Mouse (Mus musculus) liver, postnatal 0 days (tissue): ENCODE data around the gene Rfx1. TPM values are rescaled to one million over a fixed set of nuclear protein-coding genes. Genes with fewer than 3 reads are reported as not detected.

Source experiments
- ATAC-seq: fragments of 200-750 bp; cut with Nextera tagmentation; 2 replicates; pipeline ENCODE4 v1.8.0; 2017; ENCODE audit warnings: mild to moderate bottlenecking, moderate library complexity
- DNase-seq: peaks from one replicate; pipeline ENCODE4 v3.0.0-alpha.2; 2016
- H3K27ac ChIP-seq: fragments of 300-500 bp; sonication (generic); 2 replicates; pipeline ENCODE4 v1.5.1; 2014; ENCODE audit warnings: antibody characterized with exemption, moderate library complexity, mild to moderate bottlenecking, low read depth
- H3K27me3 ChIP-seq: fragments of 300-500 bp; sonication (generic); 2 replicates; pipeline ENCODE4 v1.6.1; 2014; ENCODE audit warnings: low read length, control low read depth, mixed read lengths; ENCODE audit not compliant: insufficient read depth
- H3K36me3 ChIP-seq: fragments of 300-500 bp; sonication (generic); replicated peaks from 2 replicates; pipeline ENCODE4 v1.6.1; 2014; ENCODE audit warnings: mild to moderate bottlenecking, control low read depth, low read length, moderate library complexity, mixed read lengths; ENCODE audit not compliant: insufficient read depth
- H3K4me1 ChIP-seq: fragments of 300-500 bp; sonication (generic); 2 replicates; pipeline ENCODE4 v1.6.1; 2014; ENCODE audit warnings: antibody characterized with exemption, mild to moderate bottlenecking, control low read depth; ENCODE audit not compliant: insufficient read depth
- H3K4me2 ChIP-seq: fragments of 300-500 bp; sonication (generic); 2 replicates; pipeline ENCODE4 v1.6.1; 2014; ENCODE audit warnings: low read depth, mild to moderate bottlenecking, low read length, moderate library complexity, mixed read lengths
- H3K4me3 ChIP-seq: fragments of 300-500 bp; sonication (generic); 2 replicates; pipeline ENCODE4 v1.5.1; 2014; ENCODE audit warnings: low read depth, low read length
- H3K9ac ChIP-seq: fragments of 300-500 bp; sonication (generic); replicated peaks from 2 replicates; pipeline ENCODE4 v1.6.1; 2014; ENCODE audit warnings: mild to moderate bottlenecking, moderate library complexity
- H3K9me3 ChIP-seq: fragments of 300-500 bp; sonication (generic); 2 replicates; pipeline ENCODE4 v1.6.1; 2016; ENCODE audit warnings: mild to moderate bottlenecking, control low read depth, low read length, mixed read lengths
- CTCF ChIP-seq: sonication (generic); IDR thresholded peaks from 2 replicates; pipeline ENCODE4 v1.5.1; 2016; ENCODE audit warnings: antibody characterized with exemption, low read depth
- EP300 ChIP-seq: IDR thresholded peaks from 2 replicates; pipeline ENCODE4 v1.6.1; 2016; ENCODE audit warnings: antibody characterized with exemption, low read depth, mild to moderate bottlenecking
- whole genome bisulfite sequencing: fragments of 180-500 bp; shearing (Covaris S2); extraction: QIAGEN DNeasy Blood & Tissue Kit; methylation state at CpG from one replicate; pipeline ENCODE4 v1.1.7; 2014; ENCODE audit not compliant: insufficient replicate concordance; 5-methylcytosine and 5-hydroxymethylcytosine counted together
- polyA plus RNA-seq: library from polyadenylated mRNA; unstranded; fragments of >200 nt; fragmentation: Nextera tagmentation; extraction: Ambion mirVana; gene quantifications from 2 replicates; pipeline ENCODE4 v1.2.1, GENCODE M21; 2015

The Rfx1 gene
- polyA plus RNA-seq, 1 experiment from 2014 or later, result 1.5 TPM

DNA sequence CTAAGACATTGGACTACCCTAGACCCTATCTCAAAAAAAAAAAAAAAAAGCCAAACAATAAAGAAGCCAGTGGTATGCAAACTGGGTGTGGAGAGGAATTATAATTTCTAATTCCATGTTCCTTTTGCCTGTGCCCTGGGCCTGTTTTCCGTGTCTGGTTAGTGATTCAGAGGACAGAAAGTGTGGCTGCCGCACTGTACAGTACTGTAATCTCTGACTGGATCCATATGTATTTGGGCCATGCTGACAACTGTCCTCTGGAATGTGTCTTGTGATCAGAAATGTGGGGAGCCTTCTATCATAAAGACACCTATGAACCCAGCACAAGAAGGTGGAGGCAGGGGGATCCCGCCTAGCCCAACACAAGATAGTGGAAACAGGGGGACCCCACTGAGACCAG, 55.5 kb downstream of the Rfx1 start:
- Histone ChIP-seq H3K9ac (no peak overlapping the region), H3K27me3 (no peaks in the 10 kb centered on the region)
- TF ChIP-seq CTCF, result no peak
- no peak for TF ChIP-seq EP300

DNA sequence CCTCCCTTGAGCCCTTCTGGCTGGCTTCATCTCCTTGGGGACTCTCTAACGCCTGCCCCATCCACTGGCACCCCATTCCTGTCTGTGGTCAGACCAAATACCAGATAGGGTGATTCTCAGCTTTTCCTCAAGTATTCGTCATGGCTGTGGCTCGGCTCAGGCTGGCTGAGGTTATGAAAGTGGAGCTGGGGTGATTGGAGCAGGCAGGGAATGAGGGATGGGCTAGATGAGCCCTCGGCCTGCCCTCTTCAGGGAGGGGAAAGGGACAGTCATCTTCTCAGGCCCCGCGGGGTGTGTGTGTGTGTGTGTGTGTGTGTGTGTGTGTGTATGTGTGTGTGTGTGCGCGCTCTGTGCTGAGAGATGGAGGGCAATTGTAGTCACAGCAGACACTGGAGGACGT, 59.0 kb downstream of the Rfx1 start, which contains the start of gene Podnl1:
Podnl1 (plus strand) TSS at position 334 of the 400 bp plus-strand sequence.
- H3K9me3 ChIP-seq, result no peaks in the 10 kb centered on the region
- no peaks in the 10 kb centered on the region for H3K36me3 ChIP-seq
- no peak for DNase-seq
- WGBS, result 63% methylated on average over 9 of the region's 9 CpGs
- no peak within 1 kb of the TSS for H3K27ac ChIP-seq
- ATAC-seq, result no peak
- H3K9ac ChIP-seq, result no peak within 1 kb of the TSS
- TF ChIP-seq CTCF (no peak), EP300 (no peak)
- H3K27me3 ChIP-seq, result no peaks in the 10 kb centered on the region
- no peak within 1 kb of the TSS for H3K4me2 ChIP-seq
- H3K4me1 ChIP-seq, result no peaks in the 10 kb centered on the region
- H3K4me3 ChIP-seq, result no peak within 1 kb of the TSS

More for the DNA sequence above, 55.5 kb downstream of the Rfx1 start:
- Histone ChIP-seq H3K9me3 (no peaks in the 10 kb centered on the region), H3K4me3 (no peak overlapping the region), H3K4me1 (no peaks in the 10 kb centered on the region), H3K27ac (no peak overlapping the region), H3K4me2 (no peak overlapping the region), H3K36me3 (no peaks in the 10 kb centered on the region)
- DNase-seq, result no peak
- ATAC-seq, result no peak
- 72% methylated on average over 3 of the region's 3 CpGs for WGBS

- no peaks in the 10 kb centered on the region for H3K36me3 ChIP-seq
- H3K9ac ChIP-seq, result no peak overlapping the region
- H3K9me3 ChIP-seq, result no peaks in the 10 kb centered on the region
- H3K4me2 ChIP-seq, result no peak overlapping the region
- no peaks in the 10 kb centered on the region for H3K27me3 ChIP-seq
- no peak overlapping the region for H3K4me3 ChIP-seq
- WGBS, result 47% methylated on average over 2 of the region's 2 CpGs
- no peak overlapping the region for H3K27ac ChIP-seq
- no peaks in the 10 kb centered on the region for H3K4me1 ChIP-seq
- no peak for ATAC-seq
- TF ChIP-seq EP300 (no peak), CTCF (no peak)
- no peak for DNase-seq
Measured at GRCm38 (mm10) chr8:84126742-84127141, 60.1 kb downstream of the Rfx1 start.

DNA sequence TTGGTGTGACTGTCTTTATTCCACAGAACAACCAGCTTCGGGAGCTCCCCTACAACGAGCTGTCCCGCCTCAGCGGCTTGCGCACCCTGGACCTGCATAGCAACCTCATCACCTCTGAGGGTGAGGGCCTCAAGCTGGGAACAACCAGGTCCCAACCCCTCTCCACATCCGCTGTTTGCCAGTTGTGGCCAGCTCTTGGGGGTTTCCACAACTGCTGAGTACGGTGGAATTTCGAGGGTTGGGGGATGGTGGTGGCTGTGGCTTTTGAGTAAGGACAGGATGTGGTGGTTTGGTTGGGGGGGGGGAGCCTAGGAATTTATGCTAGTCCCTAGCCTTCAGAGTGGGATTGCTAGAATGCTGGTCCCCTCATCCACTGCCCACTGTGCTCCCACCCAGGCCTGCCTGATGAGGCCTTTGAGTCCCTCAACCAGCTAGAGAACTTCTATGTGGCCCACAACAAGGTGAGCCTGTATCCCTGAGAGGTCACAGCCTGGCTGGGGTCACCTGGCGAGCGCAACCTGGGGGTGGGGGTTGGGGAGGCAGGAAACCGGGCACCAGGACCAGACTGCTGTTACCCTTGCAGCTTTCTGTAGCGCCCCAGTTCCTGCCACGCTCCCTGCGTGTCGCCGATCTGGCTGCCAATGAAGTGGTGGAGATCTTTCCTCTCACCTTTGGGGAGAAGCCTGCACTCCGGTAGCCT, 60.7 kb downstream of the Rfx1 start:
- TF ChIP-seq EP300 (no peak), CTCF (no peak)
- H3K9ac ChIP-seq, result no peak overlapping the region
- no peaks in the 10 kb centered on the region for H3K4me1 ChIP-seq
- H3K4me2 ChIP-seq, result no peak overlapping the region
- 44% methylated on average over 17 of the region's 17 CpGs for WGBS
- H3K27ac ChIP-seq, result no peak overlapping the region
- ATAC-seq (no peak; the same call in 1 of the 2 replicates), DNase-seq (no peak)
- 0 out of 2 replicates have a peak, but pooled peaks cover 2% of the 10 kb centered on the region for H3K36me3 ChIP-seq
- no peak overlapping the region for H3K4me3 ChIP-seq
- H3K27me3 ChIP-seq, result no peaks in the 10 kb centered on the region
- H3K9me3 ChIP-seq, result no peaks in the 10 kb centered on the region

DNA sequence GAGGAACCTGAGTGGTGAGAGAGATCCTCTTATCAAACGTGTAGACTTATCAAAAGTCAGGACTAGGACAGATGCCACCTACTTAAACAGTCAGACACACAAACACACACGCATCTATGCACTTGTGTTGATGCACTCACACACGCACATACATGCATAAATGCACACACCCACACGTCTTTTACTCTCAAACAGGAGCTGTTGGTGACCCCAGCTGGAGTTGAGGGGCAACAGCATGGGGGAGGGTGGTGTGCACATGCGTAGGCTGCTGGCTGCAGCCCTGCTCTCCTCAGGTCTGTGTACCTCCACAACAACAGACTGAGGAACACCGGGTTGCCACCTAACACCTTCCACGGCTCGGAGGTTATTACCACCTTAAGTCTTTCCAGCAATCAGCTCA, 61.6 kb downstream of the Rfx1 start:
- no peaks in the 10 kb centered on the region for H3K27me3 ChIP-seq
- no peak overlapping the region for H3K4me3 ChIP-seq
- WGBS, result 62% methylated on average over 8 of the region's 8 CpGs
- peaks cover 8% of the 10 kb centered on the region; the same call in 1 of the 2 replicates for H3K36me3 ChIP-seq
- ATAC-seq (no peak), DNase-seq (no peak)
- no peaks in the 10 kb centered on the region for H3K4me1 ChIP-seq
- H3K9ac ChIP-seq, result no peak overlapping the region
- TF ChIP-seq EP300 (no peak), CTCF (0 out of 2 replicates have a peak, but pooled peaks have one; percentile 6)
- H3K27ac ChIP-seq, result no peak overlapping the region
- no peaks in the 10 kb centered on the region for H3K9me3 ChIP-seq
- no peak overlapping the region for H3K4me2 ChIP-seq

GRCm38 (mm10) chr8:84130806-84131205, 64.2 kb downstream of the Rfx1 start:
- DNase-seq (no peak), ATAC-seq (no peak)
- 63% methylated on average over 30 of the region's 30 CpGs for WGBS
- Histone ChIP-seq H3K27ac (no peak overlapping the region), H3K4me1 (no peaks in the 10 kb centered on the region), H3K4me2 (no peak overlapping the region), H3K9me3 (no peaks in the 10 kb centered on the region), H3K4me3 (no peak overlapping the region), H3K36me3 (peaks cover 19% of the 10 kb centered on the region; the same call in 1 of the 2 replicates), H3K27me3 (no peaks in the 10 kb centered on the region), H3K9ac (no peak overlapping the region)
- TF ChIP-seq EP300, result no peak
- no peak for TF ChIP-seq CTCF
